Mouse (Mus musculus) frontal cortex, postnatal 36 days (tissue): Measurements from ENCODE around the gene Lyar.

ENCODE experiments used
- DNase-seq, 2 experiments: peaks; one replicate each; pipeline ENCODE4 v3.0.0; 2022; ENCODE audit warnings: low spot score in 2 of 2

Gene Lyar

GRCm38 (mm10) chr5:38255644-38256043 lies 35.4 kb downstream of the Lyar start:
- DNase-seq, result no peak

- DNase-seq, result no peak
Measured at GRCm38 (mm10) chr5:38256551-38256950, 36.3 kb downstream of the Lyar start.

- DNase-seq, result peak; percentile 26
Measured at GRCm38 (mm10) chr5:38258034-38258772, 37.9 kb downstream of the Lyar start.

GRCm38 (mm10) chr5:38258773-38259146 lies 38.5 kb downstream of the Lyar start:
- no peak for DNase-seq

- DNase-seq, result no peak
Measured at GRCm38 (mm10) chr5:38259455-38260106, 39.3 kb downstream of the Lyar start.

GRCm38 (mm10) chr5:38260107-38260682 lies 39.9 kb downstream of the Lyar start, which contains the start of gene Tmem128:
Gene Tmem128 (plus strand): TSS chr5:38260185.
- DNase-seq, result peak; percentile 73 to 81

GRCm38 (mm10) chr5:38270942-38271341 lies 50.7 kb downstream of the Lyar start:
- no peak for DNase-seq

- no peak for DNase-seq
Measured at GRCm38 (mm10) chr5:38273831-38274230, 53.6 kb downstream of the Lyar start.

- no peak for DNase-seq
Measured at GRCm38 (mm10) chr5:38275771-38276170, 55.5 kb downstream of the Lyar start, which contains the start of gene Otop1. Gene Otop1 (plus strand): TSS chr5:38275972.

GRCm38 (mm10) chr5:38276451-38276850 lies 56.2 kb downstream of the Lyar start:
- no peak for DNase-seq

- DNase-seq, result no peak
Measured at GRCm38 (mm10) chr5:38277098-38277866, 57.0 kb downstream of the Lyar start.

- DNase-seq, result no peak
Measured at GRCm38 (mm10) chr5:38277936-38278600, 57.8 kb downstream of the Lyar start.

- DNase-seq, result no peak
Measured at GRCm38 (mm10) chr5:38280075-38280474, 59.8 kb downstream of the Lyar start.
